Mouse (Mus musculus) intestine, postnatal 0 days (tissue): Measurements from ENCODE around the gene Galnt6. TPM values are rescaled to one million over a fixed set of nuclear protein-coding genes. Genes with fewer than 3 reads are reported as not detected.

Experiments
- ATAC-seq: fragments of 200-750 bp; cut with Nextera tagmentation; 2 replicates; pipeline ENCODE4 v1.8.0; 2017; ENCODE audit warnings: mild to moderate bottlenecking, moderate TSS enrichment, moderate library complexity
- H3K27ac ChIP-seq: fragments of 300-500 bp; sonication (generic); 2 replicates; pipeline ENCODE4 v1.5.1; 2014; ENCODE audit warnings: mild to moderate bottlenecking, low read depth, low read length, moderate library complexity
- H3K27me3 ChIP-seq: fragments of 300-500 bp; sonication (generic); replicated peaks from 2 replicates; pipeline ENCODE4 v1.6.1; 2014; ENCODE audit warnings: low read length, mixed read lengths; ENCODE audit not compliant: control insufficient read depth, insufficient read depth
- H3K36me3 ChIP-seq: fragments of 300-500 bp; sonication (generic); 2 replicates; pipeline ENCODE4 v1.6.1; 2014; ENCODE audit warnings: mild to moderate bottlenecking, moderate library complexity; ENCODE audit not compliant: control insufficient read depth, insufficient read depth
- H3K4me1 ChIP-seq: fragments of 300-500 bp; sonication (generic); replicated peaks from 2 replicates; pipeline ENCODE4 v1.6.1; 2014; ENCODE audit warnings: antibody characterized with exemption, low read length, mixed read lengths; ENCODE audit not compliant: control insufficient read depth, insufficient read depth
- H3K4me2 ChIP-seq: fragments of 300-500 bp; sonication (generic); replicated peaks from 2 replicates; pipeline ENCODE4 v1.6.1; 2014; ENCODE audit warnings: low read depth, mild to moderate bottlenecking, moderate library complexity
- H3K4me3 ChIP-seq: fragments of 300-500 bp; sonication (generic); 2 replicates; pipeline ENCODE4 v1.5.1; 2014; ENCODE audit warnings: low read depth, low read length
- H3K9ac ChIP-seq: fragments of 300-500 bp; sonication (generic); 2 replicates; pipeline ENCODE4 v1.6.1; 2014; ENCODE audit warnings: mild to moderate bottlenecking, low read depth, low read length
- H3K9me3 ChIP-seq: fragments of 300-500 bp; sonication (generic); 2 replicates; pipeline ENCODE4 v1.6.1; 2016; ENCODE audit warnings: mixed run types; ENCODE audit not compliant: control insufficient read depth
- CTCF ChIP-seq: sonication (generic); IDR thresholded peaks from 2 replicates; pipeline ENCODE4 v1.5.1; 2016; ENCODE audit warnings: low read depth, mild to moderate bottlenecking, control low read depth, antibody characterized with exemption, moderate library complexity
- WGBS: fragments of 180-500 bp; shearing (Covaris S2); extraction: QIAGEN DNeasy Blood & Tissue Kit; methylation state at CpG from one replicate; pipeline ENCODE4 v1.1.7; 2014; 5-methylcytosine and 5-hydroxymethylcytosine counted together
- polyA plus RNA-seq: library from polyadenylated mRNA; unstranded; fragments of >200 nt; fragmentation: Nextera tagmentation; extraction: Ambion mirVana; gene quantifications from 2 replicates; pipeline ENCODE4 v1.2.1, GENCODE M21; 2015

The Galnt6 gene
- polyA plus RNA-seq, 1 experiment from 2014 or later, result 72.5 TPM

GRCm38 (mm10) chr15:100761419-100762185 lies 32.4 kb upstream of the Galnt6 start, which contains the start of gene Slc4a8:
Slc4a8 (plus strand) TSS chr15:100761747.
- H3K4me2 ChIP-seq, result peak within 1 kb of the TSS; percentile 81
- H3K27ac ChIP-seq, result no peak within 1 kb of the TSS
- H3K4me1 ChIP-seq, result no peaks in the 10 kb centered on the region
- H3K36me3 ChIP-seq, result no peaks in the 10 kb centered on the region
- TF ChIP-seq CTCF, result peak; percentile 75
- peak; percentile 78 for ATAC-seq
- peaks cover 38% of the 10 kb centered on the region for H3K27me3 ChIP-seq
- under 1% methylated on average over 62 of the region's 64 CpGs for WGBS
- no peak within 1 kb of the TSS for H3K9ac ChIP-seq
- H3K4me3 ChIP-seq, result peak within 1 kb of the TSS; percentile 42
- H3K9me3 ChIP-seq, result no peaks in the 10 kb centered on the region

GRCm38 (mm10) chr15:100761036-100761418 lies 31.9 kb upstream of the Galnt6 start:
- Histone ChIP-seq H3K4me1 (no peaks in the 10 kb centered on the region), H3K9ac (no peak overlapping the region), H3K27me3 (peaks cover 33% of the 10 kb centered on the region), H3K27ac (no peak overlapping the region), H3K9me3 (no peaks in the 10 kb centered on the region), H3K4me2 (peak overlapping the region; percentile 81), H3K4me3 (peak overlapping the region; percentile 42), H3K36me3 (no peaks in the 10 kb centered on the region)
- 17% methylated on average over 9 of the region's 9 CpGs for WGBS
- TF ChIP-seq CTCF, result no peak
- no peak for ATAC-seq

- H3K27ac ChIP-seq, result no peak overlapping the region
- H3K9me3 ChIP-seq, result no peaks in the 10 kb centered on the region
- H3K4me2 ChIP-seq, result no peak overlapping the region
- no peaks in the 10 kb centered on the region for H3K36me3 ChIP-seq
- 89% methylated on average over 10 of the region's 10 CpGs for WGBS
- H3K27me3 ChIP-seq, result peaks cover 21% of the 10 kb centered on the region
- no peak for TF ChIP-seq CTCF
- no peak for ATAC-seq
- no peaks in the 10 kb centered on the region for H3K4me1 ChIP-seq
- no peak overlapping the region for H3K4me3 ChIP-seq
- no peak overlapping the region for H3K9ac ChIP-seq
Observed at GRCm38 (mm10) chr15:100759286-100759685, 30.1 kb upstream of the Galnt6 start.

- Histone ChIP-seq H3K9me3 (no peaks in the 10 kb centered on the region), H3K27me3 (peaks cover 8% of the 10 kb centered on the region), H3K4me2 (peak overlapping the region; percentile 49), H3K27ac (no peak overlapping the region), H3K36me3 (no peaks in the 10 kb centered on the region), H3K9ac (no peak overlapping the region), H3K4me3 (no peak overlapping the region), H3K4me1 (no peaks in the 10 kb centered on the region)
- TF ChIP-seq CTCF, result peak; percentile 90
- WGBS, result 5% methylated on average over 7 of the region's 7 CpGs
- peak; percentile 43; the same call in 1 of the 2 replicates for ATAC-seq
Observed at GRCm38 (mm10) chr15:100757527-100757978, 28.4 kb upstream of the Galnt6 start.

- H3K4me2 ChIP-seq, result no peak overlapping the region
- H3K9me3 ChIP-seq, result no peaks in the 10 kb centered on the region
- 35% methylated on average over 3 of the region's 3 CpGs for WGBS
- ATAC-seq, result no peak
- H3K9ac ChIP-seq, result no peak overlapping the region
- H3K4me3 ChIP-seq, result no peak overlapping the region
- H3K36me3 ChIP-seq, result no peaks in the 10 kb centered on the region
- H3K27ac ChIP-seq, result no peak overlapping the region
- H3K4me1 ChIP-seq, result no peaks in the 10 kb centered on the region
- no peak for TF ChIP-seq CTCF
- H3K27me3 ChIP-seq, result no peaks in the 10 kb centered on the region
Observed at GRCm38 (mm10) chr15:100755881-100756624, 26.9 kb upstream of the Galnt6 start.

- TF ChIP-seq CTCF, result no peak
- Histone ChIP-seq H3K4me3 (peak overlapping the region; percentile 20; the same call in 1 of the 2 replicates), H3K36me3 (no peaks in the 10 kb centered on the region), H3K27ac (no peak overlapping the region; the same call in 1 of the 2 replicates), H3K9ac (no peak overlapping the region), H3K9me3 (no peaks in the 10 kb centered on the region), H3K4me2 (peak overlapping the region; percentile 58), H3K4me1 (no peaks in the 10 kb centered on the region), H3K27me3 (no peaks in the 10 kb centered on the region)
- ATAC-seq, result peak; percentile 19; the same call in 1 of the 2 replicates
- 12% methylated on average over 7 of the region's 8 CpGs for WGBS
Observed at GRCm38 (mm10) chr15:100755498-100755859, 26.3 kb upstream of the Galnt6 start.
